Mouse (Mus musculus): ENCODE measurements around the gene Arhgap24.

DNA sequence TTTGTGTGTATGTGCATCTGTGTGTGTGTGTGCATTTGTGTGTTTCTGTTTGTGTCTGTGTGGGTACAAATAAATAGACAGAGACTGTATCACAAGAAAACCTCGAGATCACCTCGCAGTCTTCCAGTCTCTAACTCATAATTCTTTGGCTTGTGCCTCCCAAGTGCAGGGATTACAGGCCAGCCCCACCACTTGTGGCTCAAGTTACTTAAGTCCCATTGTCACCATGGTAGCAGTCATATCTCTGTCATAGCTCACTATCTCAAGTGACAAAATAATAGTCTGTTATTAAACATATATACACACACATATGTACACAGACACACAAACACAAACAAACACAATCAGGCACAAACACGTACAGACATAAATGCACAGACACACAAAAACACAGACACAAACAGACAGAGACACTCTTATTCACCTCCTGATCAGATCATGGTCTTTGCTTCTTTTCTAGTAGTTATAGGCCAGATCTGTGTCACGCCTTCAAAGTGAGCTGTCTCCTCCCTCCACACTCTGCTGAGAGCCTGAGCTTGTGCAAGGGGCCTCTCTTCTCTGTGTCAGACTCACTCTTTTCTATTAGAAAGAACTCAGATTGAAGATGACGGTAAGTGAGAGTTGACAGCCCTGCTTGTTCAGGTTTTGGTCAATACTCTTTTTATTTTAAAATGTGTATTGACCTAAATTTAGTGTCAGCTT, 261.5 kb downstream of the Arhgap24 start:
- TF ChIP-seq TCF12 (IDR thresholded peaks at IDR 0.05; ENCODE audit: low read depth, low read length) (no peak), RAD21 (IDR thresholded peaks at IDR 0.05; ENCODE audit: low read depth, low read length) (no peak), CTCF (conservative IDR thresholded peaks at IDR 0.05 in 1 of 2, IDR thresholded peaks at IDR 0.05 in 1 of 2; ENCODE audit: low read depth in 2 of 2, low read length in 2 of 2) (no peak), JUN (IDR thresholded peaks at IDR 0.05; ENCODE audit: insufficient read depth, low read depth, low read length) (no peak)
